Comparison of ENCODE assay signal across 16 mouse cellular contexts in the genomic region with DNA sequence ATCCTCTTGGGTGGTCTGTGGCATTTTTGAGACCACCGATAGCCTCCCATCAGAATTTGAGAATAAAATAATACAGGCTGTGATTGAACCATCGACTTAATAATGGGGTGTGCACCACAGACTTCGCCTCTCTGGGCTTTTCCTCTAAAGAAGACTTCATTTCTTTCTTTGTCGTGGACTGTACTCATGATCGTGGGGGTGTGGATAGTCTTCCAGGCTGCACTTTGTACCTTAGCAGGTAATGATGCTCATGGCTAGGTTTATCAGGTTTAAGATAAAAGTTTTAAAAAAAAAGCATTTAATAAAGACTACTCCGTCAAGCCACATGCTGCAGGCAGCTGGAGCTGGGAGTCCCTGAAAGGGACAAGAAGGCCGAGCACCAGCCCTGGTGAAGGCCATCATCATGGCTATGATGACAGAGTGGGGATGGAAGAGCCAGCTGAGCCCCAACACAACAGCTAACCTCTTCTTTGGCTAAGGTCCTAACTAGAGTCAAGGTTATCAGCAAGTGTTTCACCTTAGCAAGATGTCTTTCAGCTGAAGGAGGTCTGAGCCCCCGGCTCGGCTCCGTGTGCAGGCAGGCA.
DNase-seq lines count a peak whose midpoint lies in the region; ATAC-seq and TF ChIP-seq lines count a peak whose summit lies in the region.
"Had no signal": no experiment of that assay in that cellular context is flagged by ENCODE, and none has a peak within 500 bp of the region (broad histone marks: within the 10 kb centered on the region; RNA-seq: fewer than 3 reads in every experiment).

No protein-coding gene starts in this region.

- no peaks in the 10 kb centered on the region for H3K36me3 ChIP-seq in heart, embryonic 10.5 days
- no peaks in the 10 kb centered on the region for H3K36me3 ChIP-seq in kidney, postnatal 0 days (ENCODE audit: insufficient read depth, low read length)
- H3K36me3 ChIP-seq in forebrain, embryonic 14.5 days (ENCODE audit: control insufficient read depth, insufficient read depth, low read length): no peaks in the 10 kb centered on the region
- H3K36me3 ChIP-seq: limb, embryonic 15.5 days; neural tube, embryonic 12.5 days; stomach, embryonic 15.5 days had no signal

- H3K9ac ChIP-seq in kidney, postnatal 0 days (ENCODE audit: low read depth, low read length): no peak overlapping the region
- H3K9ac ChIP-seq in forebrain, embryonic 14.5 days (ENCODE audit: low read length): no peak overlapping the region
- H3K9ac ChIP-seq: limb, embryonic 15.5 days; liver, postnatal 0 days; neural tube, embryonic 12.5 days; stomach, embryonic 15.5 days had no signal

- H3K4me1 ChIP-seq in heart, embryonic 10.5 days: peaks cover 47% of the 10 kb centered on the region
- 0 out of 2 replicates have a peak, but pooled peaks cover 6% of the 10 kb centered on the region for H3K4me1 ChIP-seq in kidney, postnatal 0 days (replicated peaks; ENCODE audit: insufficient read depth, low read length)
- peaks cover 22% of the 10 kb centered on the region for H3K4me1 ChIP-seq in forebrain, embryonic 14.5 days (ENCODE audit: control insufficient read depth, insufficient read depth, low read length)

- TF ChIP-seq CTCF in kidney, postnatal 0 days (IDR thresholded peaks at IDR 0.05; ENCODE audit: low read depth): no peak

- H3K4me2 ChIP-seq in kidney, postnatal 0 days (ENCODE audit: low read length): peak overlapping the region; percentile 31; the same call in 1 of the 2 replicates
- H3K4me2 ChIP-seq in forebrain, embryonic 14.5 days (ENCODE audit: low read length): no peak overlapping the region; the same call in 1 of the 2 replicates
- H3K4me2 ChIP-seq: limb, embryonic 15.5 days; neural tube, embryonic 12.5 days had no signal

- intact Hi-C loops in heart, postnatal 25 days (cut with DNase I): no loop called here
- intact Hi-C loops in left cerebral cortex, postnatal 10 days (cut with DNase I): no loop called here

- no peak overlapping the region for H3K4me3 ChIP-seq in heart, embryonic 10.5 days
- H3K4me3 ChIP-seq in kidney, postnatal 0 days (replicated peaks; ENCODE audit: low read depth, low read length): no peak overlapping the region
- H3K4me3 ChIP-seq in forebrain, embryonic 14.5 days (ENCODE audit: low read depth, low read length): no peak overlapping the region
- H3K4me3 ChIP-seq: limb, embryonic 15.5 days; neural tube, embryonic 12.5 days; stomach, embryonic 15.5 days had no signal

- WGBS in heart, embryonic 10.5 days: 55% methylated on average over 10 of the region's 10 CpGs
- WGBS in kidney, postnatal 0 days: 70% methylated on average over 10 of the region's 10 CpGs
- 55% methylated on average over 10 of the region's 10 CpGs for WGBS in forebrain, embryonic 14.5 days

- H3K27ac ChIP-seq in heart, embryonic 10.5 days: peak overlapping the region; percentile 65; the same call in 1 of the 2 replicates
- no peak overlapping the region for H3K27ac ChIP-seq in kidney, postnatal 0 days
- no peak overlapping the region for H3K27ac ChIP-seq in forebrain, embryonic 14.5 days (ENCODE audit: low read depth, low read length)
- H3K27ac ChIP-seq: limb, embryonic 15.5 days; neural tube, embryonic 12.5 days; stomach, embryonic 15.5 days had no signal

- H3K27me3 ChIP-seq in heart, embryonic 10.5 days (ENCODE audit: insufficient read depth, poor library complexity, severe bottlenecking): no peaks in the 10 kb centered on the region
- no peaks in the 10 kb centered on the region for H3K27me3 ChIP-seq in kidney, postnatal 0 days (ENCODE audit: insufficient read depth, low read length)
- no peaks in the 10 kb centered on the region for H3K27me3 ChIP-seq in forebrain, embryonic 14.5 days (replicated peaks; ENCODE audit: control insufficient read depth, insufficient read depth, low read length)
- H3K27me3 ChIP-seq: limb, embryonic 15.5 days; neural tube, embryonic 12.5 days; stomach, embryonic 15.5 days had no signal

- DNase-seq in heart, embryonic 10.5 days (ENCODE audit: low spot score): no peak
- DNase-seq in heart, postnatal 25 days (ENCODE audit: low spot score): no peak
- no peak for DNase-seq in kidney, postnatal 0 days (ENCODE audit: low spot score)
- no peak for DNase-seq in kidney, adult 11 months
- DNase-seq in adrenal gland, postnatal 25 days: peak; percentile 18
- DNase-seq in forebrain, embryonic 14.5 days (ENCODE audit: low spot score): no peak
- no peak for DNase-seq in left cerebral cortex, postnatal 10 days (ENCODE audit: extremely low spot score in 1 of 2, low spot score in 2 of 2)
- DNase-seq in thymus, postnatal 0 days (ENCODE audit: low spot score): no peak
- DNase-seq: gastrocnemius, postnatal 10 days; kidney, adult 18-20 months; liver, postnatal 0 days; right cerebral cortex, postnatal 14 days; thymus, adult 2 months had no signal

- H3K9me3 ChIP-seq in heart, embryonic 10.5 days: no peaks in the 10 kb centered on the region
- H3K9me3 ChIP-seq in kidney, postnatal 0 days (replicated peaks; ENCODE audit: low read length): no peaks in the 10 kb centered on the region
- no peaks in the 10 kb centered on the region for H3K9me3 ChIP-seq in forebrain, embryonic 14.5 days (replicated peaks; ENCODE audit: control insufficient read depth, low read length)
- H3K9me3 ChIP-seq: limb, embryonic 15.5 days; neural tube, embryonic 12.5 days; stomach, embryonic 15.5 days had no signal

- no peak for ATAC-seq in kidney, postnatal 0 days (replicated peaks; ENCODE audit: low FRiP score, low read depth)
- peak; percentile 22; the same call in 1 of the 2 replicates for ATAC-seq in forebrain, embryonic 14.5 days
- ATAC-seq: liver, postnatal 0 days had no signal
